8 mouse cellular contexts compared by ENCODE assay signal in the genomic region with DNA sequence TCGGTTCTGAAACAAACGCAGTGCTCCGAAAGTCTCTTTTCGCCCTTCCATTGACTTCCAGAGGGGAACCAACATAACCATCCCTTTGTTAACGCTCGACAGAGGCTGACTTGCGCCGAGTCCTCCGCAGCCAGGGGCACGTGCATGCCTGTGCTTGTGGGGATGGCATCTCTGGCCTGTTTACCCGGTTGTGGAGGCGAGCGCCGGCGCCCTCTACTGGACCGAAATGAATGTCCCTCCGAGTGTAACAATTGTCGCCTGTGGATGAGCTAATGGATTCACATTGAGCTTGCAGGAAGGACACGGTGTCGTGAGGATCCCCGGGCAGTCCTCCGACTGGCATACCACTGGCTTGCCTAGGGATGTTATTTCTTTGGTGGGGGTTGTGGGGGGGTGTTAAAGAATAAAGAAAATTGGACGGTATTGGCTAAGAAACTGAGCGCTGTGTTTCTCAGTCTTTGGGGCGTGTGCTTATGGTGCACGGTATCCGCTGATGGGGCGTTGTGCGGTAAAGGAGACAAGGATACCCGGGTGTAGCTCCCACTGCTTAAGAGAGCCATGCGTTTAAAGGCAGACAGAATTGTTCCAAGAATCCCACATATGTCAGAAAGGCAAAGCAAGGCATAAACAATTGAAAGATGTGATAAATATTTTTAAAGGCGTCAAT. TPM values are rescaled to one million over a fixed set of nuclear protein-coding genes. Genes with fewer than 3 reads are reported as not detected.
DNase-seq lines count a peak whose midpoint lies in the region; ATAC-seq lines count a peak whose summit lies in the region.

No protein-coding gene starts in this region.

- no peak overlapping the region for H3K27ac ChIP-seq in forebrain, embryonic 11.5 days (ENCODE audit: low read depth, low read length)
- no peak overlapping the region for H3K27ac ChIP-seq in heart, embryonic 16.5 days (ENCODE audit: low read length)
- H3K27ac ChIP-seq in liver, embryonic 13.5 days = no peak overlapping the region
- H3K27ac ChIP-seq in neural tube, embryonic 11.5 days (ENCODE audit: low read depth, low read length) = peak overlapping the region; percentile 53; the same call in 1 of the 2 replicates
- no peak overlapping the region for H3K27ac ChIP-seq in stomach, embryonic 16.5 days (ENCODE audit: low read length)

- H3K9ac ChIP-seq in forebrain, embryonic 11.5 days (ENCODE audit: low read length) = peak overlapping the region; percentile 52
- peak overlapping the region; percentile 63 for H3K9ac ChIP-seq in heart, embryonic 16.5 days (ENCODE audit: low read length)
- peak overlapping the region; percentile 49; the same call in 1 of the 2 replicates for H3K9ac ChIP-seq in liver, embryonic 13.5 days
- peak overlapping the region; percentile 60 for H3K9ac ChIP-seq in neural tube, embryonic 11.5 days (ENCODE audit: low read length)
- H3K9ac ChIP-seq in stomach, embryonic 16.5 days (ENCODE audit: low read length) = peak overlapping the region; percentile 66

- peak overlapping the region; percentile 35 for H3K4me3 ChIP-seq in forebrain, embryonic 11.5 days (ENCODE audit: low read depth, low read length)
- H3K4me3 ChIP-seq in heart, embryonic 16.5 days (ENCODE audit: low read length) = peak overlapping the region; percentile 38
- H3K4me3 ChIP-seq in liver, embryonic 13.5 days (replicated peaks) = peak overlapping the region; percentile 46
- H3K4me3 ChIP-seq in neural tube, embryonic 11.5 days (ENCODE audit: low read depth, low read length) = peak overlapping the region; percentile 35
- H3K4me3 ChIP-seq in stomach, embryonic 16.5 days (replicated peaks; ENCODE audit: low read length) = peak overlapping the region; percentile 49

- peaks cover 6% of the 10 kb centered on the region for H3K4me1 ChIP-seq in forebrain, embryonic 11.5 days (replicated peaks; ENCODE audit: control insufficient read depth, insufficient read depth, low read length)
- peaks cover 17% of the 10 kb centered on the region for H3K4me1 ChIP-seq in heart, embryonic 16.5 days (ENCODE audit: control insufficient read depth, insufficient read depth, low read length)
- peaks cover 21% of the 10 kb centered on the region for H3K4me1 ChIP-seq in liver, embryonic 13.5 days (replicated peaks)
- peaks cover 9% of the 10 kb centered on the region for H3K4me1 ChIP-seq in neural tube, embryonic 11.5 days (ENCODE audit: control insufficient read depth, insufficient read depth, low read length)
- peaks cover 5% of the 10 kb centered on the region; the same call in 1 of the 2 replicates for H3K4me1 ChIP-seq in stomach, embryonic 16.5 days (ENCODE audit: control insufficient read depth, insufficient read depth, low read length)

- ATAC-seq in forebrain, embryonic 11.5 days (replicated peaks; ENCODE audit: low FRiP score) = peak; percentile 91
- ATAC-seq in heart, embryonic 16.5 days (replicated peaks; ENCODE audit: extremely low read depth, insufficient read depth, low FRiP score) = peak; percentile 93
- ATAC-seq in liver, embryonic 13.5 days (ENCODE audit: low read depth) = peak; percentile 91
- peak; percentile 92 for ATAC-seq in neural tube, embryonic 11.5 days (ENCODE audit: insufficient read depth, low FRiP score, low TSS enrichment)
- peak; percentile 90 for ATAC-seq in stomach, embryonic 16.5 days (ENCODE audit: insufficient read depth, low FRiP score)

- H3K9me3 ChIP-seq in forebrain, embryonic 11.5 days (ENCODE audit: control insufficient read depth, low read length) = no peaks in the 10 kb centered on the region
- H3K9me3 ChIP-seq in heart, embryonic 16.5 days (replicated peaks; ENCODE audit: control insufficient read depth, low read length) = no peaks in the 10 kb centered on the region
- no peaks in the 10 kb centered on the region for H3K9me3 ChIP-seq in liver, embryonic 13.5 days (replicated peaks)
- no peaks in the 10 kb centered on the region for H3K9me3 ChIP-seq in neural tube, embryonic 11.5 days (ENCODE audit: control insufficient read depth, low read length)
- no peaks in the 10 kb centered on the region for H3K9me3 ChIP-seq in stomach, embryonic 16.5 days (replicated peaks; ENCODE audit: control insufficient read depth, low read length)

- H3K27me3 ChIP-seq in forebrain, embryonic 11.5 days (ENCODE audit: control insufficient read depth, insufficient read depth, low read length) = peaks cover 8% of the 10 kb centered on the region; the same call in 1 of the 2 replicates
- 0 out of 2 replicates have a peak, but pooled peaks cover 5% of the 10 kb centered on the region for H3K27me3 ChIP-seq in heart, embryonic 16.5 days (ENCODE audit: control insufficient read depth, insufficient read depth, low read length)
- H3K27me3 ChIP-seq in liver, embryonic 13.5 days = peaks cover 60% of the 10 kb centered on the region
- H3K27me3 ChIP-seq in neural tube, embryonic 11.5 days (ENCODE audit: control insufficient read depth, insufficient read depth, low read length) = peaks cover 7% of the 10 kb centered on the region; the same call in 1 of the 2 replicates
- 0 out of 2 replicates have a peak, but pooled peaks cover 6% of the 10 kb centered on the region for H3K27me3 ChIP-seq in stomach, embryonic 16.5 days (ENCODE audit: control insufficient read depth, insufficient read depth, low read length)

- DNase-seq in CD8-positive naive resting alpha-beta T cell, adult 2 months (ENCODE audit: low read depth in 2 of 2, low spot score in 2 of 2) = peak; percentile 70 to 78
- DNase-seq in c-Kit-positive CD71-negative TER-119-negative erythroid progenitor cells, embryonic 14.5 days (ENCODE audit: low read depth) = peak; percentile 82
- DNase-seq in forebrain, embryonic 11.5 days (ENCODE audit: low spot score) = peak; percentile 94
- DNase-seq in kidney, postnatal 25 days = peak; percentile 89 to 90
- peak; percentile 71 for DNase-seq in liver, embryonic 13.5 days
- DNase-seq in neural tube, embryonic 11.5 days (ENCODE audit: low spot score) = peak; percentile 93

- H3K4me2 ChIP-seq in forebrain, embryonic 11.5 days (ENCODE audit: low read depth, low read length, severe bottlenecking) = peak overlapping the region; percentile 63
- peak overlapping the region; percentile 82 for H3K4me2 ChIP-seq in heart, embryonic 16.5 days (ENCODE audit: low read depth, low read length)
- H3K4me2 ChIP-seq in liver, embryonic 13.5 days = peak overlapping the region; percentile 74
- H3K4me2 ChIP-seq in neural tube, embryonic 11.5 days (ENCODE audit: low read depth) = peak overlapping the region; percentile 51
- H3K4me2 ChIP-seq in stomach, embryonic 16.5 days (ENCODE audit: low read depth, low read length) = peak overlapping the region; percentile 85

- under 1% methylated on average over 32 of the region's 32 CpGs for WGBS in forebrain, embryonic 11.5 days
- 2% methylated on average over 32 of the region's 32 CpGs for WGBS in heart, embryonic 16.5 days
- 2% methylated on average over 32 of the region's 32 CpGs for WGBS in liver, embryonic 13.5 days (ENCODE audit: insufficient replicate concordance)
- WGBS in neural tube, embryonic 11.5 days = under 1% methylated on average over 32 of the region's 32 CpGs
- WGBS in stomach, embryonic 16.5 days = 1% methylated on average over 32 of the region's 32 CpGs

- no peaks in the 10 kb centered on the region for H3K36me3 ChIP-seq in forebrain, embryonic 11.5 days (ENCODE audit: control insufficient read depth, insufficient read depth, low read length)
- H3K36me3 ChIP-seq in heart, embryonic 16.5 days (ENCODE audit: control insufficient read depth, insufficient read depth) = no peaks in the 10 kb centered on the region
- no peaks in the 10 kb centered on the region for H3K36me3 ChIP-seq in liver, embryonic 13.5 days
- no peaks in the 10 kb centered on the region for H3K36me3 ChIP-seq in neural tube, embryonic 11.5 days (ENCODE audit: control insufficient read depth, insufficient read depth, low read length)
- no peaks in the 10 kb centered on the region for H3K36me3 ChIP-seq in stomach, embryonic 16.5 days (ENCODE audit: control insufficient read depth, insufficient read depth, low read length)

RNA-seq across cellular contexts. Expression of gene Mical3, which starts 0.6 kb away (rescaled TPM):
- polyA plus RNA-seq in forebrain, embryonic 11.5 days (2014; fragmentation: Nextera tagmentation; extraction: Ambion mirVana) = 15.7 and 18.0 TPM in 2 replicates
- polyA plus RNA-seq in heart, embryonic 16.5 days (2015; fragmentation: Nextera tagmentation; extraction: Ambion mirVana) = 27.2 and 30.4 TPM in 2 replicates
- polyA plus RNA-seq in liver, embryonic 13.5 days (2015; fragmentation: Nextera tagmentation; extraction: Ambion mirVana) = 9.9 and 10.7 TPM in 2 replicates
- polyA plus RNA-seq in neural tube, embryonic 11.5 days (2014; fragmentation: Nextera tagmentation; extraction: Ambion mirVana) = 18.4 and 19.6 TPM in 2 replicates
- 8.9 and 11.5 TPM in 2 replicates for polyA plus RNA-seq in stomach, embryonic 16.5 days (2015; fragmentation: Nextera tagmentation; extraction: Ambion mirVana)

RNA-seq across cellular contexts. Expression of gene Pex26, which starts 53.3 kb away (rescaled TPM):
- 8.7 and 9.0 TPM in 2 replicates for polyA plus RNA-seq in forebrain, embryonic 11.5 days (2014; fragmentation: Nextera tagmentation; extraction: Ambion mirVana)
- 6.7 and 7.6 TPM in 2 replicates for polyA plus RNA-seq in heart, embryonic 16.5 days (2015; fragmentation: Nextera tagmentation; extraction: Ambion mirVana)
- 2.9 and 3.3 TPM in 2 replicates for polyA plus RNA-seq in liver, embryonic 13.5 days (2015; fragmentation: Nextera tagmentation; extraction: Ambion mirVana)
- 7.1 and 7.8 TPM in 2 replicates for polyA plus RNA-seq in neural tube, embryonic 11.5 days (2014; fragmentation: Nextera tagmentation; extraction: Ambion mirVana)
- polyA plus RNA-seq in stomach, embryonic 16.5 days (2015; fragmentation: Nextera tagmentation; extraction: Ambion mirVana) = 14.0 and 14.6 TPM in 2 replicates
